In the genomic region with DNA sequence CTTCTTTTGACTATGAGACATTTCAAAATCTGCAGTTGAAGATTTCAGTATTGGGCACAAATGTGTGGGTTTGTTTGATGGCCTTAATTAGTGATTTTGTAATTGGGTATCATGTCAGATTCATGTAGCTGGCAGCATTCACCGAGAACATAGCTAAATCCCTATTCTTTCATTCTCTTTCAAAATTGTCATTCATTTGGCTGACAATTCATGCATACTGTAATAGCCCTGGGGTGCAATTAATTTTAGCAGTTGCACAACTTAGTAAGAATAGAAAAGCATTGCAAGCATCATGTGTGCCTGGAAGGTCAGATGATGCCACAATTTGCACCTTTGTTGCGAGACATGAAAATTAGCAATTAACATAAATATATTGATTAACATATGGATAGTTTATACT, we compare ENCODE assay signal across 30 mouse cellular contexts.
A peak's percentile ranks its signal among the peaks of the same experiment; 100 is the strongest.
DNase-seq lines count a peak whose midpoint lies in the region; ATAC-seq and TF ChIP-seq lines count a peak whose summit lies in the region.
"Had no signal": no experiment of that assay in that cellular context is flagged by ENCODE, and none has a peak within 500 bp of the region (broad histone marks: within the 10 kb centered on the region; RNA-seq: fewer than 3 reads in every experiment).

No protein-coding gene starts in this region.

- H3K9me3 ChIP-seq in forebrain, embryonic 11.5 days (ENCODE audit: control insufficient read depth, low read length) = no peaks in the 10 kb centered on the region
- no peaks in the 10 kb centered on the region for H3K9me3 ChIP-seq in forebrain, embryonic 10.5 days
- no peaks in the 10 kb centered on the region for H3K9me3 ChIP-seq in midbrain, postnatal 0 days (ENCODE audit: low read length)
- no peaks in the 10 kb centered on the region for H3K9me3 ChIP-seq in midbrain, embryonic 13.5 days
- H3K9me3 ChIP-seq in forebrain, postnatal 0 days (ENCODE audit: low read length) = no peaks in the 10 kb centered on the region
- H3K9me3 ChIP-seq: embryonic facial prominence, embryonic 13.5 days; G1E; hindbrain, embryonic 15.5 days; liver, embryonic 12.5 days; megakaryocyte, embryonic 14.5 days; neural tube, embryonic 13.5 days had no signal

- WGBS in forebrain, embryonic 11.5 days = 59% methylated on average over 2 of the region's 2 CpGs
- 78% methylated on average over 2 of the region's 2 CpGs for WGBS in forebrain, embryonic 10.5 days
- WGBS in midbrain, postnatal 0 days = 51% methylated on average over 2 of the region's 2 CpGs
- WGBS in midbrain, embryonic 13.5 days = 73% methylated on average over 2 of the region's 2 CpGs
- WGBS in forebrain, postnatal 0 days = 18% methylated on average over 2 of the region's 2 CpGs

- no peak for TF ChIP-seq CTCF in midbrain, postnatal 0 days (IDR thresholded peaks at IDR 0.05)
- TF ChIP-seq CTCF in forebrain, postnatal 0 days (IDR thresholded peaks at IDR 0.05; ENCODE audit: low read depth) = no peak

- H3K4me1 ChIP-seq in forebrain, embryonic 11.5 days (replicated peaks; ENCODE audit: control insufficient read depth, insufficient read depth, low read length) = no peaks in the 10 kb centered on the region
- no peaks in the 10 kb centered on the region for H3K4me1 ChIP-seq in forebrain, embryonic 10.5 days
- H3K4me1 ChIP-seq in midbrain, postnatal 0 days (ENCODE audit: insufficient read depth, low read length) = no peaks in the 10 kb centered on the region
- H3K4me1 ChIP-seq in midbrain, embryonic 13.5 days (replicated peaks) = no peaks in the 10 kb centered on the region
- H3K4me1 ChIP-seq in forebrain, postnatal 0 days (ENCODE audit: insufficient read depth) = no peaks in the 10 kb centered on the region
- H3K4me1 ChIP-seq: embryonic facial prominence, embryonic 13.5 days; hindbrain, embryonic 15.5 days; liver, embryonic 12.5 days; megakaryocyte, embryonic 14.5 days; neural tube, embryonic 13.5 days had no signal

- no peak overlapping the region for H3K27ac ChIP-seq in forebrain, embryonic 11.5 days (ENCODE audit: low read depth, low read length)
- H3K27ac ChIP-seq in forebrain, embryonic 10.5 days = no peak overlapping the region
- no peak overlapping the region for H3K27ac ChIP-seq in midbrain, postnatal 0 days (ENCODE audit: low read depth, low read length)
- no peak overlapping the region for H3K27ac ChIP-seq in midbrain, embryonic 13.5 days
- no peak overlapping the region for H3K27ac ChIP-seq in forebrain, postnatal 0 days (ENCODE audit: low read depth, low read length)
- H3K27ac ChIP-seq: embryonic facial prominence, embryonic 13.5 days; hindbrain, embryonic 15.5 days; kidney, postnatal 0 days; liver, embryonic 12.5 days; neural tube, embryonic 13.5 days had no signal

- no peak overlapping the region for H3K9ac ChIP-seq in forebrain, embryonic 11.5 days (ENCODE audit: low read length)
- no peak overlapping the region for H3K9ac ChIP-seq in midbrain, postnatal 0 days (replicated peaks; ENCODE audit: low read length, poor library complexity, severe bottlenecking)
- no peak overlapping the region for H3K9ac ChIP-seq in midbrain, embryonic 13.5 days (replicated peaks)
- H3K9ac ChIP-seq in forebrain, postnatal 0 days = no peak overlapping the region
- H3K9ac ChIP-seq: embryonic facial prominence, embryonic 13.5 days; hindbrain, embryonic 15.5 days; liver, embryonic 12.5 days; liver, postnatal 0 days; neural tube, embryonic 13.5 days had no signal

- H3K4me3 ChIP-seq in forebrain, embryonic 11.5 days (ENCODE audit: low read depth, low read length) = no peak overlapping the region
- no peak overlapping the region for H3K4me3 ChIP-seq in forebrain, embryonic 10.5 days
- H3K4me3 ChIP-seq in midbrain, postnatal 0 days (ENCODE audit: low read depth, low read length) = no peak overlapping the region
- H3K4me3 ChIP-seq in midbrain, embryonic 13.5 days (replicated peaks) = no peak overlapping the region
- no peak overlapping the region for H3K4me3 ChIP-seq in forebrain, postnatal 0 days (ENCODE audit: low read depth, low read length)
- H3K4me3 ChIP-seq: embryonic facial prominence, embryonic 13.5 days; hindbrain, embryonic 15.5 days; liver, embryonic 12.5 days; megakaryocyte, embryonic 14.5 days; neural tube, embryonic 13.5 days had no signal

- no peaks in the 10 kb centered on the region for H3K36me3 ChIP-seq in forebrain, embryonic 11.5 days (ENCODE audit: control insufficient read depth, insufficient read depth, low read length)
- H3K36me3 ChIP-seq in forebrain, embryonic 10.5 days (replicated peaks) = no peaks in the 10 kb centered on the region
- no peaks in the 10 kb centered on the region for H3K36me3 ChIP-seq in midbrain, postnatal 0 days (ENCODE audit: insufficient read depth, low read length)
- no peaks in the 10 kb centered on the region for H3K36me3 ChIP-seq in midbrain, embryonic 13.5 days
- H3K36me3 ChIP-seq in forebrain, postnatal 0 days (ENCODE audit: insufficient read depth) = no peaks in the 10 kb centered on the region
- H3K36me3 ChIP-seq: embryonic facial prominence, embryonic 13.5 days; G1E; hindbrain, embryonic 15.5 days; liver, embryonic 12.5 days; neural tube, embryonic 13.5 days had no signal

- H3K27me3 ChIP-seq in forebrain, embryonic 11.5 days (ENCODE audit: control insufficient read depth, insufficient read depth, low read length) = no peaks in the 10 kb centered on the region
- H3K27me3 ChIP-seq in forebrain, embryonic 10.5 days (ENCODE audit: poor library complexity, severe bottlenecking) = no peaks in the 10 kb centered on the region
- no peaks in the 10 kb centered on the region for H3K27me3 ChIP-seq in midbrain, postnatal 0 days (ENCODE audit: insufficient read depth, low read length)
- no peaks in the 10 kb centered on the region for H3K27me3 ChIP-seq in midbrain, embryonic 13.5 days
- H3K27me3 ChIP-seq in forebrain, postnatal 0 days (ENCODE audit: insufficient read depth, low read length) = no peaks in the 10 kb centered on the region
- H3K27me3 ChIP-seq: embryonic facial prominence, embryonic 13.5 days; hindbrain, embryonic 15.5 days; liver, embryonic 12.5 days; megakaryocyte, embryonic 14.5 days; neural tube, embryonic 13.5 days; Patski had no signal

- no peak for DNase-seq in forebrain, embryonic 11.5 days (ENCODE audit: low spot score)
- DNase-seq in forebrain, embryonic 10.5 days (ENCODE audit: extremely low spot score, low spot score) = no peak
- peak; percentile 32 for DNase-seq in midbrain, postnatal 0 days (ENCODE audit: low spot score)
- DNase-seq in forebrain, postnatal 0 days = peak; percentile 25
- DNase-seq in retina, postnatal 7 days (ENCODE audit: low read depth, low spot score) = peak; percentile 9
- DNase-seq in layer of hippocampus, adult 11-12 months (ENCODE audit: low spot score) = no peak
- DNase-seq in lung, postnatal 36 days = no peak
- DNase-seq: adrenal gland, postnatal 14 days; cerebellum, adult 11-12 months; gastrocnemius, postnatal 25 days; heart, adult 18-20 months; heart, postnatal 4 days; kidney, adult 8-10 months; kidney, postnatal 4 days; layer of hippocampus, postnatal 36 days; left cerebral cortex, postnatal 4 days; liver, postnatal 0 days; lung, postnatal 4 days; thymus, postnatal 14 days had no signal

- peak; percentile 77 for ATAC-seq in forebrain, embryonic 11.5 days (replicated peaks; ENCODE audit: low FRiP score)
- ATAC-seq in midbrain, postnatal 0 days (ENCODE audit: low FRiP score) = no peak
- no peak for ATAC-seq in midbrain, embryonic 13.5 days
- no peak for ATAC-seq in forebrain, postnatal 0 days
- ATAC-seq: intestine, embryonic 16.5 days; liver, embryonic 12.5 days; liver, postnatal 0 days; Patski had no signal

- H3K4me2 ChIP-seq in forebrain, embryonic 11.5 days (ENCODE audit: low read depth, low read length, severe bottlenecking) = no peak overlapping the region
- no peak overlapping the region for H3K4me2 ChIP-seq in midbrain, postnatal 0 days (ENCODE audit: low read depth, low read length, poor library complexity, severe bottlenecking)
- no peak overlapping the region for H3K4me2 ChIP-seq in midbrain, embryonic 13.5 days (replicated peaks)
- H3K4me2 ChIP-seq in forebrain, postnatal 0 days (ENCODE audit: low read depth) = no peak overlapping the region
- H3K4me2 ChIP-seq: embryonic facial prominence, embryonic 13.5 days; heart, embryonic 11.5 days; hindbrain, embryonic 15.5 days; liver, embryonic 12.5 days; neural tube, embryonic 13.5 days had no signal

Comparison
In these comparisons a context has a peak if more than half of its experiments do, and no peak if none do; other contexts are left out.
1. DNase-seq: peak in midbrain, postnatal 0 days (single experiment), forebrain, postnatal 0 days (single experiment) and retina, postnatal 7 days (single experiment); none in forebrain, embryonic 11.5 days (single experiment), forebrain, embryonic 10.5 days (single experiment), layer of hippocampus, adult 11-12 months (single experiment) and lung, postnatal 36 days (single experiment).